Mouse (Mus musculus) spleen, postnatal 10 days (tissue): ENCODE data around the gene Scgb1b17.
"Not testable (repeated sequence)": the region's sequence is repeated elsewhere in the genome, so short reads cannot be mapped to it uniquely, and the experiment has no call there.

ENCODE experiments used
- DNase-seq, 2 experiments: peaks; one replicate each; pipeline ENCODE4 v3.0.0; 2021 to 2022; ENCODE audit warnings: low spot score in 2 of 2

The Scgb1b17 gene

GRCm38 (mm10) chr7:33063149-33063548 is at the start of gene Scgb1b17:
Gene Scgb1b17, plus strand, starts transcription at chr7:33063449.
- DNase-seq, result not testable (repeated sequence)

- DNase-seq, result not testable (repeated sequence)
These were observed 6.8 kb upstream of the Scgb1b17 start, which contains the start of gene Scgb2b17 for GRCm38 (mm10) chr7:33056461-33056860. Gene Scgb2b17, minus strand, starts transcription at chr7:33056561.
